Mouse (Mus musculus): ENCODE data around the gene March6.

The March6 gene

DNA sequence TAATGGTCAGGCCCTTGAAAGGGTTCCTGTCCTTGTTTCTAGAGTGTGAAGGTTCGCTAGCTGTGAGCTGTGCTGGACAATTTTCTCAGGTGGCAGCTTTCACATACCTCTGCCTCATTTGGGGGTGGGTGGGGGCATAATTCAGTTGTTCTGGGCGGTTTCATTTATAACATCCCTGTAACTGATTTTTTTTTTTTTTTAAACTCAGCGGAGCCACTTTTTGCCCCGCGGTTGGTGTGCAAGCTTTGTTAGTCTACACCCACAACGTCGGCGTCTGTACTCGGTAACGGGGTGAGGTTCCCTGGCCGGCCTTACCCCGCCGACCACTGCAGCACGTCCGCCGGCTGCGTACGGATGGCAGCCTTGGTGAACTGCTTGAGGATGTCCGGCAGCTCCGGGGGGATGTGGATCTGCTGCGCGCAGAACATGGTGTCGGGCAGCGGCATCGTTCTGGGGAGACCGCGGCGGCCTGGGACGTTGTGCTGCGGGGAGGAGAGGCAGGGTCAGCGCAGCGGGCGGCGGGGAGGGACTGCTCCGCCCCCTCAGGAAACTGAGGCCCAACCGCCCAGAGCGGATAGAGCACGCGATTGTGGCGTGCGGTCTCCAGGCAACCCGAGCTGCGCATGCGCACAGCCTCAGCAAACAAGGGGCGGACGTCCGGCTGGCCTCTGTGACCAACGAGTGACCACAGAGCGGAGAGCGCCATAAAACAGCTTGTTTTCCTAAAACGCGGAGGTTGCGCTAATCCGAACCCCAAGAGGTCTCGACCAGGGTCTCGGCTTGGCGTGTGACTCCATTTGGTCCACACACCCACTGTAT, 77.5 kb downstream of the March6 start, which contains the start of gene Ropn1l:
TSS of gene Ropn1l (minus strand) at position 640 of the 819 bp plus-strand sequence.
- DNase-seq (ENCODE audit: inconsistent ontology term) = peak; percentile 93

DNA sequence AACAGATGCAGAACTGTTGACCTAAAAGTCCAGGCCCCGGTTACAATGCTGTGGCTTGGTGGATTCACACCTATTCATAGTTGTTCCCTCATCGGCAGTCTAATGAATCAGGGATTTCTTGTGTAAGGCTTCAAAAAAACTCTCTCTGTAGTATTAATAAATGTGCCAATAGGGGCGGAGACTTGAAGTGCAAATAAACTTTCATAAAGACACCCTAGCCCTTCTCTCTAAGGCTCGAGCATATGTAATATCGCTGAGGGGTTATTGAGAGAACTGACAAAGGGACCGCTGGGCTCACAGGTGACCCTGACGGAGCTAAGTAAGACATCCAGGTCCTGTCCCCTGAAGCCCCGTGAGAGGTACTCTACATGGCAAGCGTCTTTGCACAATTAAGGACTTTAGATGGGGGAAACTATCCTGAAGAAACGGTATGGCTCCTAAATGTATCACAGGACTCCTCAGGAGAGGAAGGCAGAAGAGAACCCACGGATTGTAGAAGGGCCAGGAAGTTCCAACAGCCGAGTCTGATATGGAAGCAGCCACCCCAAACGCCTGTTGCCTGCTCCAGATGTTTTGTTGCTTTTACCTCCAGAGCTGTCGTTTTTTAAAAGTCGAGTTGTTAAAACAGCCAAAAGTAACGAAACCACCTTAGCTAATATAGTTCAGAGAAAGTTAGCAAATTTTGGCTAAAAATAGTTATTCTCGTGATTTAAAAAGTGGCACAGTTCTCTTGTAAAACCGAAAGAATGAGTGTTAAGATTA, 78.3 kb downstream of the March6 start:
- DNase-seq (ENCODE audit: inconsistent ontology term) = peak; percentile 28

DNA sequence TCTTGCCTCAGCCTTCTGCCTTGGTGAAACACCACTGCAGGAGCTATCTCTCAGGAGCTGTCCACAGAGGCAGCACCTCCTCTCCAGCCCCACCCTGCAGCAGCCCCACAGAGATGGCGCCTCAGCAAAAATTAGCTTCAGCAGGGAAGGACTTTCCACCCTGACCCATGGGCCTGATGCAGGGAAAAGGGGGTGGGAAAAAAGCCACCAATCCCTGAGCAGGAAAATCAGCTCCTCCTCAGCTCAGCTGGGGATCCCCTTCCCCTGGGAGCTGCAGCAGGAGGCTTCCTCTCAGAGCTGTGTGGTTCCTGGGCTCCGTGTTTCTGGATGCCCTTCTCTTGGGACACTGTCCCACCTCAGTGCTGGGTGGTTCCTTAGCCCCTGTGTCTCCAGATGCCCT, 81.1 kb downstream of the March6 start:
- DNase-seq (ENCODE audit: inconsistent ontology term) = no peak

DNA sequence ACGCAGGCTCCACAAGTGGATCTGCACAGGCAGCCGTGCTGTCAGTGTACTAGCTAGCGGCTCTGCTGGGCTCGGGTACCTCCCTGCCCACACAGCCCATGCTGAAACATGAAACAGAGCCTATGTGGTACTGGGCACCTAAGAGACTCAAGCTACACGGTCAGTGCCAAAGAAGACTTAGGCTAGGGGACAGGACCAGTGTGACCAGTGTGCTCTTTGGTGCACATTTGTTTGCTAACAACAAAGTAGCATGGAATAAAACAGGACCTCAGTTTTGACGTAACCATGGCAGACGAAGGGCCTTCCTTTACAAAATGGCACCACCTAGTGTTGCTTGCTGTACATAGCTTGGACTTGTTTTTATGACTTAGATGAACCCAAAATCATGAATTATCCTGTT, 83.7 kb downstream of the March6 start:
- peak; percentile 16 for DNase-seq (ENCODE audit: inconsistent ontology term)

DNA sequence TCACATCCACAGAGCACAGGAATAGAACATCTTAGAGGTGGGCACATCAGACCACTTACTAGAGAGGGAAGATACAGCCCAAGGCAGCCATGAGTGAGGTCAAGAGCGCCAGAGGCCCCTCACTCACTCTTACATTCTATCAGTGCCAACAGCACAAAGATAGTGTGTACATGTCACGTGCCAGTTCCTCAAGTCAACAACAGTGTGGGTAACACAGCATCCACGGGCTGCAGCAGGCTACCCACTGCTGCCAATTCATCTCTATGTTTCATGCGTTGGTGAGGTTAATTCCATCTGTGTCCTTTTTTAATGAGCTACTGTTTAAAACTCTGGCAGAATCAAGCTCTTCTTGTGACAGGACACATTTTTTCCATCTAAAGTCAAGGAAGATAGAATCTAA, 88.2 kb downstream of the March6 start:
- DNase-seq (ENCODE audit: inconsistent ontology term) = no peak

DNA sequence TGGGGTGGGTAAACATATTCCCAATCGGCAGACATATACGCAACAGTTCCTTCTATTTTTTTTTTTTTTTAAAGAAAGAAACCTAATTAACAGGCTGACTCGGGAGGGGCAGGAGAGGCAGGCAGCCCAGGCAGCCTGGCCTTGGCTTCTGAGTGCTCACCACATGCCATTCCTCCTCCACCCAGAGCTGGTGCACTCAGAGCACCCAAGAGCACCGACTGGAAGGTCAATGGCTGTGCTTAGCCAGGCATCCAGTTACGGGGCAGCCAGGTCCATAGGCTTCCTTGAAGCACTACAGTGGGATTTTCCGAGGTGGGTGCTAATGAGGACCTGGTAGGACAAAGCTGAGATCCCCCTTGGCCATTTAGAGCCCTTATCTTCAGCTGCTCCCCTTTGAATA, 88.9 kb downstream of the March6 start:
- no peak for DNase-seq (ENCODE audit: inconsistent ontology term)

DNA sequence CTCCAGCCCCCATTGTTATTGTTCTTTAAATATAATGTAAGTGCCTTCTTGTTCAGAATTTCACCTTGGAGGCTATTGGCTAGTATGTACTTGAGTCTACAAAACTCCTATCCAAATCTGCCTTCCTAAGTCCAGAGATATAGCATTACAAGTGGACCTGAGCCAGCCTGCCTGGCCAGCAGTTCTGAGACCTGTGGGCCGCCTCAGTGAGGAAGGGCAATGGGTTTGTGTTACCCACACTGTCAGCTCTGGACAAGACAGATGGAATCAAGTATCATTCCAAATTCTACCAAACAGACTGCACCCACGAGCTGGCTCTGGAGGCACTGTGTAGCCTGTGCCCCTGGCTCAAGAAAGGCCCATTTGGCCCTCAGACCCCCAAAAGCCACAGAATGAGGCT, 94.0 kb downstream of the March6 start:
- DNase-seq (ENCODE audit: inconsistent ontology term) = no peak

DNA sequence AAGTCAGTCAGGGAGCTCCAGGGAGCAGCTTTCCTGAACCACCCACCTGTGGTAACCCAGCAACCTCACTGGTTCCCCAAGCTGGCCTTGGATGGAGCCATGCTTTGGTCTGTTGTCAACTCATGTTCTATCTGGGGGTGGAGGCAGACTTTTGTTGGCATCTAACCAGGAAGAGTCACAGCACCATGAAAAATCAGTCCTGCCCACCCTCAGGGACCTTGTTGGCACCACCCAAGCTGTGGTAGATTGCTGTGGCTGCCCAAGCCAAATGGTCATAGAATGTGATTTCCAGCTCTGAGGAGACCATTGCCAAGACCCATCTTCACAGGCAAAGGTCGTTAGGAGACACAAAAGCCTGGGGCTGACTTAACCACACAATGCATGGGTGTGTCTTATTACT, 94.8 kb downstream of the March6 start:
- peak; percentile 17 for DNase-seq (ENCODE audit: inconsistent ontology term)

DNA sequence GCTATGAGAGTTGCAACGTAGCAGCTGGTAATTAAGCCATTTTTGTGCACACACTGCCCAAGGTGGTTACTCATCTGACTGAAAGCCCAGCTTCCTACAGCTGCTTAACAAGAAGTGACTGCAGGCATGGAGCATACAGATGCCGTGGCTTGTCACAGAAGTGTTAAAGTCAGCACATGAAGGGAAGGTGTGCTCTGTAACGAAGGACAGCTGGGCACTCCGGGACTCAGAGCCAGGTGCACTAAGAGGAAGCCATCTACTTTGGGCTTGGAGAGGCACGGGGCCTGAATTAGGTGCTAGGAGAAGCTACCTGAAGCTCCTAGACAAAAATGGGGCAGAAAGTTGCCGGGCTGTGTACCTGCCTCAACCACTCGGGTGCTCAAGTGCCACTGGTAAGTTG, 97.1 kb downstream of the March6 start:
- DNase-seq (ENCODE audit: inconsistent ontology term) = no peak

DNA sequence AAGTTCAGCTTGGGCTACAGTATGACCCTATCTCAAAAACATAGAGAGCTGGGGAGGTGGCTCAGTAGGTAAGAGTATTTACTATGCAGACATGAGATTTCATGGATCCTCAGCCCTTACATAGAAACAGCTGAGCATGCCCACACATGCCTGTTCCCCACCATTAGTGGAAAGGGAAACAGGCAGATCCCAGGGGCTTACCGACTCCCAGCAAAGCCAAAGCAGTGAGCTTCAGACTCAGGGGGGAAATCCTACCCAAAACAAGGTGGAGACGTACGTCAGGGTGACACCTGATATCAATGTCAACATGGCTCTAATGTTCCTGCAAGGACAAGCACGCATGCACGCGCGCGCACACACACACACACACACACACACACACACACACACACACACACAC, 99.0 kb downstream of the March6 start:
- DNase-seq (ENCODE audit: inconsistent ontology term) = no peak

DNA sequence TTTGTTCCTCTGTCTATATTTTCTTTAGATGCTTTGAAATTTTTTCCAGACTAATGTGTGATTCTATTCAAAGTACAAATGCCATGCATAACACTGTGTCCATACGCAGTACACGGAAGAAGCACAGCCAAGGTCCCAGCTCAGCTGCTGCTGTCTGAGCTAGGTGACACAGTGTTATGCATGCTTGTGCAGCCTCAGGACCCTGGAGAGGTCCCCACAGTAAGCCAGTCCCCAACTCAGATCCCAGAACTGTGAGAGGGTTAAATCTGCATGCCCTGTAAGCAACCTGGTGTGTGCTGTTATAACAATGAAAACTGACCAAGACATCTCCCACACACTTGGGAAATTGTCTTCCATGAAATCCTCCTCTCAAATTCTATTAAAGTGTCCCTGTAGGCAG, 100.8 kb downstream of the March6 start:
- no peak for DNase-seq (ENCODE audit: inconsistent ontology term)

DNA sequence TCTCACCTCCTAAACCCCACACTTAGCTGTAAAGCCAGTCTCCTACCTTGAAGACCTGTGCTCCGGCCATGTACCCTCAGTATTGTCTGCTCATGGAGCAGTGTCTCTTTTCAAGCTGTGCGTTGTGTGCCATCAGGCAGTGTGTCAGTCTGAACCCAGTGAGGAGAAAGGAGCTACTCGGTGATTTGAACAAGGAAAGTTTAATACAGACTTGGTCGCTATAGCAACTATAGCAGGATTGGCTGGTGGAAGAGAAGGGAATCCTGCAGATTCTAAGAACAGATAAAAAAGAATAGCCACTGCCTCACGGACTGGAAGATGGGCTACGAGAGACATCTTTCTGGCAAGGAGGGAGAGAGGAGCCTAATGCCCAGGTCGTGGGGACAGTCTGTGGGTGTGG, 101.4 kb downstream of the March6 start:
- no peak for DNase-seq (ENCODE audit: inconsistent ontology term)

DNA sequence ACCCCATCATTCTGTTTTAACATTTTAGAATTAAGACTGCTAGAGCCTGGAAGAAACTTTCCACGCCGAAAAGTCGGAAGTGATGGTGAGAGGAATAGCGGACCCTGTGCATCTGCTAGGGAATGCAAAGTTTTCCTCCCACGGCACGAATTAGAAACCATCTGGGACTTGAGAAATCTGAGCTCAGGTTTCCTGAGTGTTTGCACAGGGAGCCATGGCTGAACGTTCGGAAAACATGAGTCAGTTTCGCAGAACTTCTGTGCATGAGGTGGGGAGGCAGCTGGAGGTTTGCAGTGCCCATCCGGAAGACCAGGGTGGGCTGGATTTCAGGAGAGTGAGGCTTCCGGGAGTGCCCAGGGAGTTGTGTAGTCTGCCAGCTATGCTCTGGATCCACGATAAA, 102.3 kb downstream of the March6 start:
- no peak for DNase-seq (ENCODE audit: inconsistent ontology term)

DNA sequence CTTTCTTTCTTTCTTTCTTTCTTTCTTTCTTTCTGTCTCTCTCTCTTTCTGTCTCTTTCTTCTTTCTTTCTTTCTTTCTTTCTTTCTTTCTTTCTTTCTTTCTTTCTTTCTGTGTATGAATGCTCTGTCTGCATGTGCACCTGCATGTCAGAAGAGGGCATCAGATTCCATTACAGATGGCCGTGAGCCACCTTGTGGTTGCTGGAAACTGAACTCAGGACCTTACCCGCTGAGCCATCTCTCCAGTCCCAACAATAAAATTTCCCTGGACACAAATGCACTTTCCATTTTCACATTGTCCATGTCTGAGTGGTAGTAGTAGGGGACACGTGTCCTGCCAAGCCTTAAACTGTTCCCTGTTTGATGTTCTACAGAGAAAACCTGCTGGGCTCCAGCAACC, 103.5 kb downstream of the March6 start:
- no peak for DNase-seq (ENCODE audit: inconsistent ontology term)

DNA sequence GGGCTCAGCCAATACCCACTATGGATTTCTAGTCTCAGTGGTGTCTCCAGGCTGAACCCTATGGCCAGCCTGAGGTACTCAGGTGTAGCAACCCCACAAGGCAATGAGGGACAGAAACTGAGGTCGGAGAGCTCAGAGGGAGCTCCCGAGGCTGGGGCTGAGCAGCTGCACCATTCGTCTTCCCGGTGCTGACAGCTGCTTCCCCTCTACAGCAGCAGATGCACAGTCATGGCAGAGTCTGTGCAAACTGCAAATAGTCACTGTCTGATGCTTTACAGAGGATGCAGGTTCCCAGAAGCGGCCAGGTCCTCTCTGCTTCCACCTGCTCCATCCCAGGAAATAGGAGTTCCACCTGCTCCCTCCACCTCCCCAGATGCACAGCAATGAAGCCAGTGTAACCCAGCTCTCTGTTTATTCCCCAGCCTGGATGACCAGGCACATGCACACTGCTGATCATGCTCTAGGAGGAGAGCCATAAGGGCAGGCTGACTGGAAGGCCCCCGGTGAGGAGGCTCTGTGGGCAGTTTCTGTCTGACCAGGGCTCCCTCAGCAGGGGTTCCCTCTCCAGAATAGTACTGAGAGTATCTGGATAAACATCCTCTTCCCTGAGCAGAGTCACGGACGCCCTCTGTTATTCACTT, 104.7 kb downstream of the March6 start:
- DNase-seq (ENCODE audit: inconsistent ontology term) = no peak

DNA sequence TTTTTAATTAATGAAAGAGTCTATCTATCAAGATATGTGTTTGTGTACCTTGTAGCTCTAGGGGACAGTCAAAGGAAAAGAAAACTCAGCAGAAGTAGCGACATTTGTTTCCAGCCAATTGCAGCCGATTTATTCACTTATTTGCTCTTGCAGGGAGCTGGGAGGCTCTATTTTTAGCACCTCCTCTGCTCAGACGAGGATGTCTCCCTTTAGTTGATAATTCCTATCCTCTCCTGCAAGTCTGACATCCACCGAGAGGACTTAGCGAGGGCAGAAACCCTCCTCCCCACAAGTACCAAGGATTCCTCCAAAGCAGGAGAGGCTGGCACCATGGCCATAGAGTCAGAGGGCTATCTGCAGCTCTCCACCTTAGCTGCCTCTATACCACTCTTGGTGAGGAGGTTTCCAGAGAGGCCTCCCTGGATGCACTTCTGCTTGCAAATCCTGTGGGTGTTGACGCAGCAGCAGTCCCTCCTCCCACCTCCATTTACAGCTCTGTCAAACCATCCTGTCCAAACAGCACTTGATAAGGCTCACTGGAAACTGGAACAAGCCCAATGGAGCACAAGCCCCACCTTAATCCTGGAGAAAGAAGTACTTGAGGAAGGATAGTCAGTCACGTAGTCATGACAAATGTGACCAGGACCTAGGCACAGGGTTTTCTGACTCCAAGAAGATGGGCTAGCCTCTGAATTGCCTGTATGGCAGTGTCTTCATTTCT, 108.0 kb downstream of the March6 start:
- DNase-seq (ENCODE audit: inconsistent ontology term) = no peak

DNA sequence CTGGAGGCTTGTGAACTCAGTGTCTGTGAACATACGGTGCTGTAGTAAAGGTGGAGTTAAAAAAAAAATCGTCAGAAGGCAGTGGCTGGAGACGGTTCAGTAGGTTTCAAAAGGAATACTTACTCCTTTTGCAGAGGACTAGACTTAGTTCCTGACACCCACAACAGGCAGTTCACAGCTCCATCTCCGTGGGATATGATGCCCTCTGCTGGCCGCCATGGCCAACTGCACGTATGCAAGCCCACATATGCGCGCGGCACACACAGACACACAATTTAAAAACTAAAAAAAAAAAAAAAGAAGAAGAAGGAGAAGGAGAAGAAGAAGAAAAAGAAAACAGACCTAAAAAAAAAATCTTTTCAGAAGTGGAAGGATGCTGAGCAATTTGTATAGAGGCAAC, 111.8 kb downstream of the March6 start:
- DNase-seq (ENCODE audit: inconsistent ontology term) = no peak

DNA sequence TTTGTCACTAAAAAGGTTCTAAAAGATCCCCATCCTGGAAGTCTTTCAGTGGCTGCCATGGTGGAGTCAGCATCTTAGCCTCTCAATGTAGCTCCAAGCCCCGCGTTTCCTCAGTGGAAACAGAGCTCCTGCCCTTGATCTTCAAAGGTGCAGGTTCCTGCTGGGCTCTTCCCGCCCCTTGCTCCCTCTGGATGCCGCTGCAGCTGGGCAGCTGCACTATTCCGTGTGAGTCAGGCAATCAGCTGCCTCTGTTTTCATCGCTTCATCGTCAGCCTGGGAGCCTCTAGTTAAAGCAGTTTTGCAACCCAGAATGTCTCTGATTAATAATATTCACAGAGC, 112.2 kb downstream of the March6 start:
- no peak for DNase-seq (ENCODE audit: inconsistent ontology term)

DNA sequence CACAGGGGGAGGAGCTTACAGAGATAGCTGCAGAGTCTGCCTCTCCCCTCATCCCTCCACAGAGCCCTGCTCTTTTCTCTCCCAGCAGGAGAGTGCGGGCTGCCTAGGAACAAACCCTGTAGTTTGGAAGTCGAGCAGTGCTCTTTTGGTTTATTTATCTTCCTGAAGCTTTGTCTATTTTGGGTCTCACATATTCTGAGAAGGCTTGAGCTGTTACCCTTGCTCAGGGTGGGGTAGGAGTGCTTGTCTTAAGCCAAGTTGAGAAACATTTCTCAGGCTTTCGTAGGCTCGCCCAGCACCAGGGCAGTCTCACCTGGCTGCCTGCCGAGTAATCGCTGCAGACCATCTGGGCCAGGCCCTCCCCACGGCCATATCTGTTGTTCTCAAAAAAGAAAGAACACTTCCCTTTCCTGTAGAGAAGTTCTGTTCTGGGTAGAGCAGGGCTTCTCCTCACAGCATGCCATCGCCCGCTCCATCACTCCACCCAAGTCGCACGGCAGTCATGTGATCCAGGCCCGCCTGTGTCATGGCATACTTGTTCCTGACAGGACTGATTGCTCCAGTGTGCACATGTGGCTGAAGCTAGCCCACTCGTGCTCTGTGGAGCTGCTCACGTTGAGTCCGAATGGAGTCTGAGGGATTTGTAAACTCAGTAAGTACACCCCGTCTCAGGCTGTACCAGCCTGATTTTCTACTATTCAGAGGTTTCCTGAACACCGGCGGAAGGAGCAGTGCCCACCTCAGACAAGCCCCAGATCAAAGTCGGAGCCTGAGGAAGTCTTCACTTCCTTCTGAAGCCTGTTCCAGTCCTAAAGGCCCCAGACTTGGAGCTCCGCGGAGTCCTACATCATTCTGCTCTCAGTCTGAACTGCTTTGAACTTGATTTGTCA, 112.8 kb downstream of the March6 start:
- no peak for DNase-seq (ENCODE audit: inconsistent ontology term)

DNA sequence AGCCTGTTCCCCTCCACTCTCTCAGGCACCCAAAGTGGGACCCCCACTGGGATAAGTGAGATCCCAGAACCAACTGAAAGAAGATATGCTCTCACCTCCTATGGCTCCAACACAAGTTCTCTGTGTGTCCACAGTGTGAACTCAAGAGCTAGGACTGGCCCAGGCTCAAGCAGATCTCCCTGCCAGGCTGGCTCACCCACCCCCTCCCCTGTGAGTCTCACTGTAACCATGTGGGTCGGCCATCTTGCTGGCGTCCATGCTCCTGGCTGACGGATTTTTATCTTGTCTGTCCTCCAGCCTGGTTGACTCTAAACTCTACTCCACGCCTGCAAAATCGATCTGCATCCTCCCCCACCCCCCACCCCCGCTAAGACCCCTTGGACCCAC, 113.5 kb downstream of the March6 start:
- DNase-seq (ENCODE audit: inconsistent ontology term) = no peak

DNA sequence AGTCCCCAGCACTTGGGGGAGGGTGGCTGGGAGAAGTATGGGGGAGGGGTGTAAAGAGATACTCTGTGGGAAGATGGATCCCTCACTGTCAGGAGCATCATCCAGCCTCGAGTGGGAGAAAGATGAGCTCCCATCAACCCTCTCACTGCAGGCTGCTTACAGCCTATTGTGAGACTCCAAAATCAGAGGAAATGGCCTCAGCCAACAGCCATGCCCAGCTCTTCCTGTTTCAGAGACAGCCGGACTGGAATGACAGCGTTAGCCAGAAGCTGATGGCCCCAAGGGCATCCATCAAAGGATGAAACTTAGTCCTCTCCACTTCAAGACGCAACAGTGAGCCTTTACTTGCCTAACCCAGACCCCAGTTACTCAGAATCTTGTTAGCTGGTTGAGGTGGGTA, 115.7 kb downstream of the March6 start:
- no peak for DNase-seq (ENCODE audit: inconsistent ontology term)
